Mouse (Mus musculus) lung, postnatal 0 days (tissue): ENCODE measurements around the gene Tmed1. TPM values are rescaled to one million over a fixed set of nuclear protein-coding genes. Genes with fewer than 3 reads are reported as not detected.

Source experiments
- ATAC-seq: fragments of 200-750 bp; cut with Nextera tagmentation; 2 replicates; pipeline ENCODE4 v1.8.0; 2017; ENCODE audit warnings: moderate library complexity
- DNase-seq: peaks from one replicate; pipeline ENCODE4 v3.0.0-alpha.2; 2016; ENCODE audit warnings: low spot score
- H3K27ac ChIP-seq: fragments of 300-500 bp; sonication (generic); 2 replicates; pipeline ENCODE4 v1.5.1; 2014; ENCODE audit warnings: antibody characterized with exemption, mild to moderate bottlenecking, low read length, mixed read lengths
- H3K27me3 ChIP-seq: fragments of 300-500 bp; sonication (generic); replicated peaks from 2 replicates; pipeline ENCODE4 v1.6.1; 2014; ENCODE audit warnings: low read length, mixed read lengths; ENCODE audit not compliant: insufficient read depth
- H3K36me3 ChIP-seq: fragments of 300-500 bp; sonication (generic); 2 replicates; pipeline ENCODE4 v1.6.1; 2014; ENCODE audit warnings: low read length, mixed read lengths; ENCODE audit not compliant: insufficient read depth
- H3K4me1 ChIP-seq: fragments of 300-500 bp; sonication (generic); 2 replicates; pipeline ENCODE4 v1.6.1; 2014; ENCODE audit warnings: antibody characterized with exemption, low read depth, low read length, mixed read lengths; ENCODE audit not compliant: insufficient read depth
- H3K4me2 ChIP-seq: fragments of 300-500 bp; sonication (generic); replicated peaks from 2 replicates; pipeline ENCODE4 v1.6.1; 2014; ENCODE audit warnings: low read depth, mild to moderate bottlenecking, low read length, moderate library complexity, mixed read lengths
- H3K4me3 ChIP-seq: fragments of 300-500 bp; sonication (generic); 2 replicates; pipeline ENCODE4 v1.5.1; 2014; ENCODE audit warnings: low read depth, low read length
- H3K9ac ChIP-seq: fragments of 300-500 bp; sonication (generic); replicated peaks from 2 replicates; pipeline ENCODE4 v1.6.1; 2014; ENCODE audit warnings: low read depth, mild to moderate bottlenecking
- H3K9me3 ChIP-seq: fragments of 300-500 bp; sonication (generic); 2 replicates; pipeline ENCODE4 v1.6.1; 2016; ENCODE audit warnings: low read length, mixed read lengths
- CTCF ChIP-seq: IDR thresholded peaks from 2 replicates; pipeline ENCODE4 v1.5.1; 2016; ENCODE audit warnings: antibody characterized with exemption, mild to moderate bottlenecking
- EP300 ChIP-seq: IDR thresholded peaks from 2 replicates; pipeline ENCODE4 v1.6.1; 2016; ENCODE audit warnings: antibody characterized with exemption, mild to moderate bottlenecking, control low read depth
- WGBS: fragments of 180-500 bp; shearing (Covaris S2); extraction: QIAGEN DNeasy Blood & Tissue Kit; methylation state at CpG from one replicate; pipeline ENCODE4 v1.1.7; 2014; 5-methylcytosine and 5-hydroxymethylcytosine counted together
- polyA plus RNA-seq: library from polyadenylated mRNA; unstranded; fragments of >200 nt; fragmentation: Nextera tagmentation; extraction: Ambion mirVana; gene quantifications from 2 replicates; pipeline ENCODE4 v1.2.1, GENCODE M21; 2015

Tmed1 gene
- polyA plus RNA-seq, 1 experiment from 2014 or later = 71.3 TPM

- Histone ChIP-seq H3K27me3 (no peaks in the 10 kb centered on the region), H3K4me3 (no peak overlapping the region), H3K36me3 (0 out of 2 replicates have a peak, but pooled peaks cover under 1% of the 10 kb centered on the region), H3K9ac (no peak overlapping the region), H3K4me1 (no peaks in the 10 kb centered on the region), H3K27ac (no peak overlapping the region), H3K4me2 (no peak overlapping the region), H3K9me3 (no peaks in the 10 kb centered on the region)
- no peak for ATAC-seq
- TF ChIP-seq EP300 (no peak), CTCF (no peak)
- no peak for DNase-seq
- WGBS = 98% methylated on average over 4 of the region's 4 CpGs
These were observed 3.4 kb upstream of the Tmed1 start for GRCm38 (mm10) chr9:21513466-21513865.

- 73% methylated on average over 9 of the region's 9 CpGs for whole genome bisulfite sequencing
- TF ChIP-seq EP300 (no peak), CTCF (no peak)
- no peak overlapping the region for H3K27ac ChIP-seq
- no peak overlapping the region for H3K4me3 ChIP-seq
- H3K9me3 ChIP-seq = no peaks in the 10 kb centered on the region
- H3K4me1 ChIP-seq = no peaks in the 10 kb centered on the region
- 0 out of 2 replicates have a peak overlapping the region, but pooled peaks have one; percentile 33 for H3K9ac ChIP-seq
- peak overlapping the region; percentile 58 for H3K4me2 ChIP-seq
- ATAC-seq (no peak), DNase-seq (no peak)
- H3K27me3 ChIP-seq = no peaks in the 10 kb centered on the region
- H3K36me3 ChIP-seq = 0 out of 2 replicates have a peak, but pooled peaks cover 10% of the 10 kb centered on the region
These were observed 1.0 kb upstream of the Tmed1 start for GRCm38 (mm10) chr9:21511052-21511451.

GRCm38 (mm10) chr9:21510689-21511015, 600 bp upstream of the Tmed1 start:
- Histone ChIP-seq H3K27me3 (no peaks in the 10 kb centered on the region), H3K9ac (0 out of 2 replicates have a peak overlapping the region, but pooled peaks have one; percentile 33), H3K27ac (no peak overlapping the region), H3K4me2 (peak overlapping the region; percentile 58), H3K9me3 (no peaks in the 10 kb centered on the region), H3K36me3 (peaks cover 14% of the 10 kb centered on the region; the same call in 1 of the 2 replicates), H3K4me3 (peak overlapping the region; percentile 53), H3K4me1 (no peaks in the 10 kb centered on the region)
- ATAC-seq (peak; percentile 3; the same call in 1 of the 2 replicates), DNase-seq (no peak)
- TF ChIP-seq CTCF = no peak
- no peak for TF ChIP-seq EP300
- 2% methylated on average over 7 of the region's 7 CpGs for WGBS

- Histone ChIP-seq H3K9me3 (no peaks in the 10 kb centered on the region), H3K27me3 (no peaks in the 10 kb centered on the region), H3K4me2 (peak overlapping the region; percentile 58; the same call in 1 of the 2 replicates), H3K4me3 (no peak overlapping the region), H3K9ac (no peak overlapping the region), H3K36me3 (peaks cover 22% of the 10 kb centered on the region), H3K4me1 (no peaks in the 10 kb centered on the region), H3K27ac (no peak overlapping the region)
- TF ChIP-seq EP300 (no peak), CTCF (no peak)
- ATAC-seq = no peak
- WGBS = 55% methylated on average over 7 of the region's 7 CpGs
- DNase-seq = no peak
These were observed 1.1 kb downstream of the Tmed1 start for GRCm38 (mm10) chr9:21508871-21509404.

GRCm38 (mm10) chr9:21507753-21508430, 2.2 kb downstream of the Tmed1 start:
- no peak overlapping the region for H3K27ac ChIP-seq
- H3K36me3 ChIP-seq = peaks cover 22% of the 10 kb centered on the region
- no peak for TF ChIP-seq EP300
- TF ChIP-seq CTCF = no peak
- H3K4me3 ChIP-seq = no peak overlapping the region
- DNase-seq (no peak), ATAC-seq (no peak)
- no peaks in the 10 kb centered on the region for H3K4me1 ChIP-seq
- no peak overlapping the region for H3K9ac ChIP-seq
- H3K4me2 ChIP-seq = no peak overlapping the region
- no peaks in the 10 kb centered on the region for H3K9me3 ChIP-seq
- no peaks in the 10 kb centered on the region for H3K27me3 ChIP-seq
- 89% methylated on average over 15 of the region's 15 CpGs for WGBS

- TF ChIP-seq CTCF (no peak), EP300 (no peak)
These were observed 4.3 kb downstream of the Tmed1 start for GRCm38 (mm10) chr9:21505767-21506166.

More at GRCm38 (mm10) chr9:21505767-21506166, 4.3 kb downstream of the Tmed1 start:
- ATAC-seq (no peak), DNase-seq (no peak)
- Histone ChIP-seq H3K27ac (no peak overlapping the region), H3K36me3 (peaks cover 22% of the 10 kb centered on the region), H3K4me3 (no peak overlapping the region), H3K9me3 (no peaks in the 10 kb centered on the region), H3K4me2 (no peak overlapping the region), H3K27me3 (no peaks in the 10 kb centered on the region), H3K4me1 (no peaks in the 10 kb centered on the region), H3K9ac (no peak overlapping the region)
